Mouse (Mus musculus): Measurements from ENCODE around the gene Atat1. TPM values are rescaled to one million over a fixed set of nuclear protein-coding genes. Genes with fewer than 3 reads are reported as not detected.
A peak's percentile ranks its signal among the peaks of the same experiment; 100 is the strongest.

Gene Atat1
- polyA plus RNA-seq, 1 experiment from 2014 or later = 422 TPM

DNA sequence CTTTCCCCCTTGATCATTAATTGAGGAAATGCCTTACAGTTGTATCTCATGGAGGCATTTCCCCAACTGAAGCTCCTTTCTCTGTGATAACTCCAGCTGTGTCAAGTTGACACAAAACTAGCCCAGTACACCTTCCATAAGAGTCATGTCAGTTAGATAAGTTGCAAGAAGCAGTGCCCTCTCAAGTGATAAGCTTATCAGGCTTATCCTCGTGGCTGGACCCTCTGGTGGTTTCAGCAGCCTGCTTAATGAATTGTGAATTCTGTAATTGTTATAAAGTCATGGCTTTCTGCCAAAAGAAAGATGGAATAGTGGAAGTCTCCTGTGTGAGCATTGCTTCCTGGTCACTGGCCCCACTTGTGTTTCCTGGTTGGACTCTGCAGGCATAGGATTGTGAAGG, 17.6 kb upstream of the Atat1 start:
- no peak overlapping the region for H3K9ac ChIP-seq
- H3K4me1 ChIP-seq (replicated peaks) = peaks cover 2% of the 10 kb centered on the region
- H3K4me3 ChIP-seq = no peak overlapping the region
- H3K4me2 ChIP-seq = no peak overlapping the region
- H3K27me3 ChIP-seq = no peaks in the 10 kb centered on the region
- H3K36me3 ChIP-seq = peaks cover 72% of the 10 kb centered on the region
- WGBS = 64% methylated on average over 1 of the region's 1 CpGs
- no peak for ATAC-seq (ENCODE audit: low FRiP score, low read depth)
- H3K9me3 ChIP-seq = no peaks in the 10 kb centered on the region
- H3K27ac ChIP-seq (replicated peaks) = no peak overlapping the region

DNA sequence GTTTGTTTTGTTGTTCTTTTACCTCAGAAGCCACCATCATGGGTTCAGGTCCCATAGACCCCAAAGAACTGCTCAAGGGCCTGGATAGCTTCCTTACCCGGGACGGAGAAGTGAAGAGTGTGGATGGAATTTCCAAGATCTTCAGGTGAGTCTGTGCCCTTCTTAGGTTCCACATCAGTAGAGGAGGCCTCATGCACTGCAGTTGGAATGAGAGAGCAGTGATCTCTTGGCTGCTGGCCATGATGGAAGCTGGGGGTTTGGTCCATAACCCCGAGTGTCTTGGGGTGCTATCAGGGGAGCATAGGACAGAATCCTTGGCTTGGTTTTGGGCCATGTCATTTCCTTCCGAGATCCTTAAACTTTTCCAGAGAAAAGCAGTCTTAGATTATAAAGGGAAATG, 13.4 kb upstream of the Atat1 start:
- peaks cover 45% of the 10 kb centered on the region for H3K36me3 ChIP-seq
- no peaks in the 10 kb centered on the region for H3K27me3 ChIP-seq
- no peak overlapping the region for H3K4me2 ChIP-seq
- no peak overlapping the region for H3K9ac ChIP-seq
- H3K4me3 ChIP-seq = no peak overlapping the region
- 94% methylated on average over 4 of the region's 4 CpGs for WGBS
- H3K27ac ChIP-seq (replicated peaks) = no peak overlapping the region
- peaks cover 35% of the 10 kb centered on the region for H3K4me1 ChIP-seq (replicated peaks)
- H3K9me3 ChIP-seq = no peaks in the 10 kb centered on the region
- no peak for ATAC-seq (ENCODE audit: low FRiP score, low read depth)

DNA sequence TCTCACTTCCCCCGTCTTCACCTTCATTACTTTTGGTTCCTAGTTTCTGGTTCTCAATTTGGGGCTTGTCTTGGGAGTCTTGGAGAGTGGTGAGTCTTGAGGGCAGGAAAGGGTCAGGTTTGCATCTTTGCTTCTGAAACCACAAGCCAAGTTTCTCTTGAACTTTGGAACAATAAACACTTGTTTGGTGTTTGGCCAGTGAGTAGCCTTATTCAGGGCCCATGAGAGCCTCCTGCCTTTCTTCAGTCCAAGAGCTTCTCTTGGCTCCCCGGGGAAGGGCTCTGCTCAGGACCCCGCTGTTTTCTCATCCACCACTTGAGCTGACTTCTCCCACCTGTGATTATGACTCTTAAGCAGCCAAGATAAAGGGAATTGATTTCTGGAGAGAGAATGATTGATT, 12.7 kb upstream of the Atat1 start:
- Histone ChIP-seq H3K27ac (replicated peaks) (0 out of 2 replicates have a peak overlapping the region, but pooled peaks have one; percentile 15), H3K4me2 (no peak overlapping the region), H3K4me1 (replicated peaks) (peaks cover 35% of the 10 kb centered on the region), H3K9ac (no peak overlapping the region), H3K4me3 (no peak overlapping the region), H3K27me3 (no peaks in the 10 kb centered on the region), H3K36me3 (peaks cover 38% of the 10 kb centered on the region), H3K9me3 (no peaks in the 10 kb centered on the region)
- 88% methylated on average over 3 of the region's 3 CpGs for WGBS
- no peak for ATAC-seq (ENCODE audit: low FRiP score, low read depth)

DNA sequence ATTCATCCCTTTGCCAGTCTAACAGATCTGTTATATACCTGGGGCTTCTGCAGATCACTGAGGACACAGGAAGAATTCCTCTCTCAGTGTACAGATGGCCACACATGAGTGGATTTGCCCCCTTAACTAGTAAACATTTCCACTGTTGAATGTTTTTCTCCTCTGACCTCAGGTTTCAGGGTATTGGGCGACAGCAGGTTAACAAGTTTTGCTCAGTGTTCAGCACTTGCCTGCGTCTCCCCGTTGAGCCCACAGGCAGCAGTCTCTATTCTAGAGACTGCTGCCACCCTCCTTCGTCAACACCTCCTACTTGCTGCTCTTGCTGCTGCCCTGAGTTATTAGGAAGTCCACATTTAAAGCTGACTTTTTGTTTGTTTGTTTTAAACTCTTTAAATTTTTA, 11.8 kb upstream of the Atat1 start:
- Histone ChIP-seq H3K9me3 (no peaks in the 10 kb centered on the region), H3K36me3 (peaks cover 32% of the 10 kb centered on the region), H3K27ac (replicated peaks) (peak overlapping the region; percentile 98), H3K4me3 (no peak overlapping the region), H3K4me1 (replicated peaks) (peaks cover 35% of the 10 kb centered on the region), H3K9ac (no peak overlapping the region), H3K27me3 (no peaks in the 10 kb centered on the region), H3K4me2 (no peak overlapping the region)
- no peak for ATAC-seq (ENCODE audit: low FRiP score, low read depth)
- 81% methylated on average over 4 of the region's 4 CpGs for WGBS

DNA sequence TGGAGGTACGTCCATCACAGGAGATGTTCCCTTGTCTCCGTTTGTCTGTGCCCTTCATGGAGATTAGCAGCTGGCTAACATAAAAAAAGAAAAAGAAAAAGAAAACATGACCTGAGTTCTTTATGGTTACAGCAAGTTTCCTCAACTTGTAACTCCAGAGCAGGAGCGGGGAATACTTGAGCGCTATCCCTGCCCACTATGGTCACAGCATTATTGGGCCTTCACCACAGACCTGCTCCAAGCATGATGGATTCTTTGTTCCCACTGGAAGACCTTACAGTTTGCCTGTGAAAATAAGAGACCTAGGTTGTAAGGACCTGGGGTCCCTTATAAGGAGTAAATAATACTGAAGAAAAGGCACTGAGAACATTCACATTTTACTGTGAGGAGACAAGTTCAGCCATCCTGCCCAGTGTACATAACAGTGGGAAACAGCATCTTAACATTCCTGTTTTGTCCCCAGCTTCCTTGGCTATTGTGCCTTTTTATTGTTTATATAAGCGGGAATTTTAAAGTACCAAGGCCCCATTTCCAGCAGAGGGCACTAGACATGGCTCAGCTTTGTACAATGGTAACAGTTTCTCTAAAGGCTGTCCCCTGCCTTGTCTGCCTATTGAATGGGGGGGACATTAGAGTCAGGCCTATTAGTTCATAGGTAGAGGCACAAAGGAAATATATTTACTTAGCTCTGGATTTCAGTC, 11.1 kb upstream of the Atat1 start:
- H3K9me3 ChIP-seq = no peaks in the 10 kb centered on the region
- 69% methylated on average over 5 of the region's 5 CpGs for WGBS
- peaks cover 35% of the 10 kb centered on the region for H3K4me1 ChIP-seq (replicated peaks)
- H3K4me3 ChIP-seq = no peak overlapping the region
- ATAC-seq (ENCODE audit: low FRiP score, low read depth) = no peak
- H3K4me2 ChIP-seq = peak overlapping the region; percentile 78
- H3K27ac ChIP-seq (replicated peaks) = peak overlapping the region; percentile 98
- peaks cover 25% of the 10 kb centered on the region for H3K36me3 ChIP-seq
- no peaks in the 10 kb centered on the region for H3K27me3 ChIP-seq
- no peak overlapping the region for H3K9ac ChIP-seq

DNA sequence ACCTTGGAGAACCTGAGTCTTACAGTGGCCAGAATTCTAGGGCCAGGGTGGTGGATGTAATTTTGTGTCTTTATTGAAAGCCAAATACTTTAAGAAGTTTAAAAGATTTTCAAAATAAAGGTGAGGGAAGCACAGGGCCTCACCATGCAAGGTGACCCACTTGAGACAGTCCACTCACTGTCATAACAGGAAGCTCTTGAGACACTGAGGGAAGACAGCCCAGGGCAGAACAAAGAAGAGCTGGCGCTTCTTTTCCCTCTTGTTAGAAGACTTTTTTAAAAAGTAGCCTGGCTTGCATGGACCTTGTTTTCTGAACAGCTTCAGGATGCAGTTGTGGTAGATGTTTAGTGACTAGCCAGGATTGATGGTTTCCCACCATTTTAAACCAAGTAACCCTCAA, 10.5 kb upstream of the Atat1 start:
- peak overlapping the region; percentile 78 for H3K4me2 ChIP-seq
- H3K4me3 ChIP-seq = peak overlapping the region; percentile 55
- H3K9me3 ChIP-seq = no peaks in the 10 kb centered on the region
- H3K36me3 ChIP-seq = peaks cover 20% of the 10 kb centered on the region
- no peak for ATAC-seq (ENCODE audit: low FRiP score, low read depth)
- 0 out of 2 replicates have a peak overlapping the region, but pooled peaks have one; percentile 55 for H3K9ac ChIP-seq
- H3K27ac ChIP-seq (replicated peaks) = peak overlapping the region; percentile 98
- 76% methylated on average over 1 of the region's 1 CpGs for WGBS
- H3K27me3 ChIP-seq = no peaks in the 10 kb centered on the region
- peaks cover 39% of the 10 kb centered on the region for H3K4me1 ChIP-seq (replicated peaks)

DNA sequence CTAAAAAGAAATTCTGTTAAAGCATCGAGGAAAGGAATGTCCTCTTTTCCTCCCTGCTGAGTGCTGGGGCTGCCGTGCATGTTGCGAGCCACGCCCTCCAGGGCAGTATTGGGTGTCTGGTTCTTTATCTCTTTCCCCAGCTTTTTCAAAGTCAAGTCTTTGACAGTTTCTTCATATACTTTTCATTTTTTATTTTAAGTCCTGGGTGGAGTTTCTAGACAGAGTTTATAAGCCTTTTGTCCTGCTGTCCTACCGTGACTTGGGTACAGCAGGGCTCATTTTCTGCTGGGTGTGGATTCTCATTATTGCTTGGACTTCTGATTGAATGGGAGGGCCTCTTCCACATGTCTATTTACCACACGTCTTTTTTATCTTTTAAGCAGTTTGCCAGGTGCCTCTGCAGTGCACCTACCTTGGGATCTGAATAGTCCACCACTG, 10.0 kb upstream of the Atat1 start:
- Histone ChIP-seq H3K36me3 (peaks cover 15% of the 10 kb centered on the region), H3K27ac (replicated peaks) (peak overlapping the region; percentile 98), H3K27me3 (no peaks in the 10 kb centered on the region), H3K4me2 (peak overlapping the region; percentile 78), H3K9me3 (no peaks in the 10 kb centered on the region), H3K9ac (peak overlapping the region; percentile 55), H3K4me3 (peak overlapping the region; percentile 55), H3K4me1 (replicated peaks) (peaks cover 44% of the 10 kb centered on the region)
- 38% methylated on average over 6 of the region's 6 CpGs for WGBS
- no peak for ATAC-seq (ENCODE audit: low FRiP score, low read depth)

DNA sequence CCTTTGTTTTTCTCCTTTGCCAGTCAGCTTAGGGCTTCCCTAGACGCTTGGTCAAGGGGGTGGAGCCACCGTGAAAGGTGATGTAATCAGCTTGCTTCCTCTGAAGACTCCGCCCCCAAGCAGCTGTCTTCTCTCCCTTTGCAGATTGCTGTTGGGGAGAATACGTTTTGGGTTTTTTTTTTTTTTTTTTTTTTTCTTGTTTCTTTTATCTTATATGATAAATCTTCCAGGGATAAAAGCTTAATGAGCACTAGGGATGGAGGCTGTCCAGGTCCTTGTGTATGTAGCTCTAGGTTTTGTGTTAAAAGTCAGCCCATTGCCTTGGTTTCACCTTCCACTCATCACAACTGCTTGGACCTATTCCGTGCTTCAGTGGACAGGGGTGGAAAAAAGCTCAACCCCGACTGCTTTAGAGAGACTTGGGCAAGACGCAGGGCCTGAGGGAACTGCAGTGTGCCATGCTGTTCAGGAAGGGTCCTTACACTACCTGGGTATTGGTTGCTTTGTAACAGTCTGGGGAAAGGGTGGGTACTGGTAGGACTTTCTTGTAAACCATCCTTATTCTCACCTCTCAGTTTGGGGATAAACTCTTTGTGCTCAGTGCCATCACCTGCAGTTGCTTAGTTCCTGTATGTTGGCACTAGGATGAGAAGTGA, 9.3 kb upstream of the Atat1 start:
- H3K36me3 ChIP-seq = peaks cover 8% of the 10 kb centered on the region
- peak overlapping the region; percentile 55 for H3K4me3 ChIP-seq
- peak overlapping the region; percentile 76 for H3K9ac ChIP-seq
- no peaks in the 10 kb centered on the region for H3K27me3 ChIP-seq
- peak; percentile 43 for ATAC-seq (ENCODE audit: low FRiP score, low read depth)
- peaks cover 45% of the 10 kb centered on the region for H3K4me1 ChIP-seq (replicated peaks)
- no peaks in the 10 kb centered on the region for H3K9me3 ChIP-seq
- peak overlapping the region; percentile 98 for H3K27ac ChIP-seq (replicated peaks)
- WGBS = 3% methylated on average over 7 of the region's 7 CpGs
- peak overlapping the region; percentile 78 for H3K4me2 ChIP-seq

DNA sequence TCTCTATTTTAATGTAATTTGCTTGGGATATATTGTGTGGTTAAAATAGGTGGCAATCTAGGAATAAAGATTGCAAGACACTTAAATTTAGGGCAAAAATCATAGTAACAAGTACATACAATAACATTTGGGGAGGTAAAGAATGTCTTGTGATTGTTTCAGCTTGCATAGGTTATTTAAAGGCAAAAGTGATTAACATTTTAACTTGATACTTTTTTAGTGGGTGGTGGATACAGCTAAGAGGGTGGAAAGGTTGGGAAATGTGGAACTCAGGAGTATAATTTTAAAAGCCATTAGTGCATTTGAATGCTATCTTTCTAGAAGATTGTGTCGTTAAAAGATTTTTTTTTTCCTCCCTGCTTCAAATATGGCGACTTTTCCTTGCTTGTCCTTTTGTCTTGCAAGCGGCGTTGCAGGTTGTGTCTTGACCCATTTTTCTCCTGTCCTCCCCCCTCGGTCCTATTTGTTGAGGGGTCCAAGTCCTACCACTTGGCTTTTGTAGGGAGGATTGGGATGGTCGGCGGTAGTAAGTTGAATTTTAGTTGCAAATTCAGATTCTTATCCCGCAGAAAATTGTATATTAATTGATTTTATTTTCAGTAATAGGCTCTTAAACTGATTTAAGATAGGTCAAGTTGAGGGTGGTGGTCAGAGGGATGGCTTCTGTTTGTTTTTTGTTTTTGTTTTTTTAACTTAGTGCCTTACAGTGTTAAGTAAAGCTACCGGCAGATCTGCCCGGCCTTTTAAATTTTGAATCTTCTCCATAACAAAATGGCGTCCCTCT, 8.6 kb upstream of the Atat1 start:
- peak overlapping the region; percentile 98 for H3K27ac ChIP-seq (replicated peaks)
- no peak for ATAC-seq (ENCODE audit: low FRiP score, low read depth)
- H3K36me3 ChIP-seq = peaks cover 1% of the 10 kb centered on the region; the same call in 1 of the 2 replicates
- peak overlapping the region; percentile 76 for H3K9ac ChIP-seq
- H3K4me2 ChIP-seq = peak overlapping the region; percentile 78
- peaks cover 45% of the 10 kb centered on the region for H3K4me1 ChIP-seq (replicated peaks)
- no peaks in the 10 kb centered on the region for H3K9me3 ChIP-seq
- peak overlapping the region; percentile 55 for H3K4me3 ChIP-seq
- no peaks in the 10 kb centered on the region for H3K27me3 ChIP-seq
- WGBS = under 1% methylated on average over 11 of the region's 11 CpGs

DNA sequence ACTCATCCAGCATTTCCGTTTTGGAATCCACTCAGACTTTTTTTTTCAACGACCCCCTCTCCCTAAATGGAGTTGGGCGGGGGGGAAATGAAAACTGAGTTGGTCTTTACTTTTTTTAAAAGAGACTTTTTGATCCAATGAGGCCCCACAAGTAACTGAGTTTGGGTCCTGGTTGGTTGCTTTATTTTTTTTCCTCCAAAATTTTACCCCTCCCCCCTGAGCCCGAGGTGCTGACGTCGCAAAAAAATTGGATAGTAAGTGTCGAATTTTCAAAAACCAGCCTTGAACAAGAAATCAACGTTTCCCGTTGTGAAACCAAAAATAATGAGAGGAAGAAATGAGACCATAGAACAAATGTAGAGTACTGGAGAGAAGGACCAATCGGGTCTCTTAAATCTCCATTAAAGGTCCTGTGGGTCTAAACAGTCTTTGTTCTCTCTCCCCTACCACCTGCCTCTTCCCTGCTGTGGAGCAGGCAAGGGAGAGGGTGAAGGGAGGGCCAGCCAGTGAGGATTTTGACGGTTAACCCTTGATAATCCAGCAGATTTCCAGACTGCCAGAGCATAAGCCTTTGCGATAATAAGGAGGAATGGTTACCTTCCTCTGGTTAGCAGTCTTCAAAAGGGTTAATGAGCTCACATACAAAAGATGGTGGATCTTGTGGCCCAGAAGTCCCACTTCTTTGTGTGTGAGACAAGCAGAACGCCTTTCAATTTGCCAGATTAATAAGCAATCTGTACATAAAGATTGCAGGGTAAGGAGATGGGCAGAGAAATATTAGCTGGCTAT, 7.8 kb upstream of the Atat1 start:
- Histone ChIP-seq H3K9me3 (no peaks in the 10 kb centered on the region), H3K4me1 (replicated peaks) (peaks cover 45% of the 10 kb centered on the region), H3K4me2 (peak overlapping the region; percentile 78), H3K4me3 (peak overlapping the region; percentile 55), H3K9ac (peak overlapping the region; percentile 76), H3K36me3 (no peaks in the 10 kb centered on the region), H3K27ac (replicated peaks) (peak overlapping the region; percentile 98), H3K27me3 (no peaks in the 10 kb centered on the region)
- ATAC-seq (ENCODE audit: low FRiP score, low read depth) = peak; percentile 7
- under 1% methylated on average over 13 of the region's 13 CpGs for WGBS

DNA sequence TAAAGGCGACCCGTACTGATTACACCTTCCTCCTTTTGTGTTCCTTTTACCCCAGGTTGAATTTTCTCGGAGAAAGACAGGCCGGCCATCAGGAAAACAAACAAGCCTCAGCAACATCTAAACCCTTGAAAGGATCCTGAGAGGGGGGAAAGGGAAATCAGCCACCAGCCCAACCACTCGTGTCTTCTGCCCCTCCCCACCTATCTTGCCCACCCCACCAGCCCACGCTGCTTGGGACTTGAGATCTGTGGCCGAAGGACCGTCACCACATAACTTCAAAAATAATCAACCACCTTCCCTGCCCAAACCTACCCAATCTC, 7.2 kb upstream of the Atat1 start:
- under 1% methylated on average over 8 of the region's 8 CpGs for WGBS
- Histone ChIP-seq H3K4me1 (replicated peaks) (peaks cover 39% of the 10 kb centered on the region), H3K4me2 (peak overlapping the region; percentile 78), H3K27me3 (no peaks in the 10 kb centered on the region), H3K36me3 (no peaks in the 10 kb centered on the region), H3K27ac (replicated peaks) (peak overlapping the region; percentile 98), H3K4me3 (peak overlapping the region; percentile 55), H3K9me3 (no peaks in the 10 kb centered on the region), H3K9ac (peak overlapping the region; percentile 76)
- no peak for ATAC-seq (ENCODE audit: low FRiP score, low read depth)
